Mouse (Mus musculus) heart, embryonic 12.5 days (tissue): ENCODE results near the gene Apbb2. TPM values are rescaled to one million over a fixed set of nuclear protein-coding genes. Genes with fewer than 3 reads are reported as not detected.

ENCODE experiments used
- ATAC-seq: fragments of 200-750 bp; cut with Nextera tagmentation; 2 replicates; pipeline ENCODE4 v1.8.0; 2017; ENCODE audit warnings: moderate TSS enrichment, moderate library complexity; ENCODE audit not compliant: insufficient number of reproducible peaks, low FRiP score
- H3K27ac ChIP-seq: fragments of 300-500 bp; sonication (generic); 2 replicates; pipeline ENCODE4 v1.5.1; 2016; ENCODE audit warnings: mild to moderate bottlenecking, moderate library complexity; ENCODE audit not compliant: poor library complexity, severe bottlenecking
- H3K27me3 ChIP-seq: fragments of 300-500 bp; sonication (generic); replicated peaks from 2 replicates; pipeline ENCODE4 v1.6.1; 2016; ENCODE audit warnings: mild to moderate bottlenecking, moderate library complexity
- H3K36me3 ChIP-seq: fragments of 300-500 bp; sonication (generic); 2 replicates; pipeline ENCODE4 v1.6.1; 2016; ENCODE audit warnings: mild to moderate bottlenecking, moderate library complexity
- H3K4me1 ChIP-seq: fragments of 300-500 bp; sonication (generic); replicated peaks from 2 replicates; pipeline ENCODE4 v1.6.1; 2016; ENCODE audit warnings: mild to moderate bottlenecking
- H3K4me2 ChIP-seq: fragments of 300-500 bp; sonication (generic); 2 replicates; pipeline ENCODE4 v1.6.1; 2016; ENCODE audit warnings: mild to moderate bottlenecking, moderate library complexity
- H3K4me3 ChIP-seq: fragments of 300-500 bp; sonication (generic); 2 replicates; pipeline ENCODE4 v1.5.1; 2016; ENCODE audit warnings: mild to moderate bottlenecking
- H3K9ac ChIP-seq: fragments of 300-500 bp; sonication (generic); 2 replicates; pipeline ENCODE4 v1.6.1; 2016; ENCODE audit warnings: mild to moderate bottlenecking, moderate library complexity
- H3K9me3 ChIP-seq: fragments of 300-500 bp; sonication (generic); replicated peaks from 2 replicates; pipeline ENCODE4 v1.6.1; 2016; ENCODE audit warnings: mild to moderate bottlenecking, moderate library complexity
- WGBS: fragments of 180-500 bp; shearing (Covaris S2); methylation state at CpG from one replicate; pipeline ENCODE4 v1.1.7; 2016; 5-methylcytosine and 5-hydroxymethylcytosine counted together
- polyA plus RNA-seq: library from polyadenylated mRNA; unstranded; fragments of >200 nt; fragmentation: Nextera tagmentation; extraction: Ambion mirVana; gene quantifications from 2 replicates; pipeline ENCODE4 v1.2.1, GENCODE M21; 2016

The Apbb2 gene
- polyA plus RNA-seq, 1 experiment from 2014 or later, result 30.7 TPM

DNA sequence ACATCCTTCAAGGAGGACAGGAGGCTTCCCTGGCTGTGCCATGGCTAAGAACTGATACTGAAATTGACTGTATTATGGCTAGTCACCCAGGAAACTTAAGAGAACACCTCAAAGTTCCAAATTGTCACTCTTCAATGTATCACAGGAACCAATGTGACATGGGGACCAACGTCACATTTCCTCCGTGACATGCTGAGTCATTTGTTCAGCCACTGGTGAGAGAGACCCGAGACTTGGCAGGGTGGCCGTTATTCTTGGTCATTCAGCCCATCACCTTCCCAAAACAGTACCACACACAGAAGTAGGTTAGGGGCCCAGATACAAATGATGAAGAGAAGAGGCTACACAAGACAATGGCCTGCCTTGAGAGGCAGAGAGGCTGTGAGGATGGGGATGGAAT lies 295.5 kb downstream of the Apbb2 start:
- H3K27ac ChIP-seq, result peak overlapping the region; percentile 84
- H3K4me2 ChIP-seq, result peak overlapping the region; percentile 52

DNA sequence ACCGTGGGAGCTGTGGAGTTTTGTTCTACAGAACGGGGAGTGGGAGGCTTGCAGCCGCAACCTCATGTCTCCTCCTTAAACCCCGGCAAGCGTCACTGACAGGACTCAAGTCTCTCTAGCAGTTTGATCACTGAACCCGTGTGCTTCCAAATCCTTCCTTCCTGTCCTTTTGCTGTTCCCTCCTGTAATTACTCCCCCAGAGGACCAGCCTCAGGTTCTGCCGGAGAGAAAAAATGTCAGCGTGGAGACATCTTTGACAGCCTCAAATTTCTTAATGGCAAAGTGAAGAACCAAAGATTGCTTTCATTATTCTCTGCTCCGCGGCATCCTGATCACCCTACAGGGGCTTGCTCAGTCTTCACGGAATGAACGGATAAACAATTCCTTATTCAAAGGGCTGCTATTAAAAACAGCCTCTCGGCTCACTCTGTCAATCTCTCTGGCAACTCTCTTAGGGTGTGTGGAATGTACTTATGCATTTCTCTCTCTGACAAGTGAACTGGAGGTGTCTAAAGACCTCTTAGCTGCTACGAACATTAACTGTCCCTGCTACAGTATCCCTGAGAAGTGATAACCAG lies 298.7 kb downstream of the Apbb2 start:
- ATAC-seq, result no peak
- H3K9me3 ChIP-seq, result no peaks in the 10 kb centered on the region
- H3K4me3 ChIP-seq, result no peak overlapping the region
- H3K27ac ChIP-seq, result peak overlapping the region; percentile 56
- peak overlapping the region; percentile 49 for H3K4me2 ChIP-seq
- H3K4me1 ChIP-seq, result peaks cover 57% of the 10 kb centered on the region
- H3K36me3 ChIP-seq, result no peaks in the 10 kb centered on the region
- no peaks in the 10 kb centered on the region for H3K27me3 ChIP-seq
- H3K9ac ChIP-seq, result no peak overlapping the region
- WGBS, result 42% methylated on average over 14 of the region's 14 CpGs

More for the DNA sequence above, 295.5 kb downstream of the Apbb2 start:
- 75% methylated on average over 4 of the region's 4 CpGs for WGBS
- no peaks in the 10 kb centered on the region for H3K36me3 ChIP-seq
- H3K27me3 ChIP-seq, result no peaks in the 10 kb centered on the region
- H3K4me1 ChIP-seq, result peaks cover 61% of the 10 kb centered on the region
- ATAC-seq, result no peak
- H3K9ac ChIP-seq, result no peak overlapping the region
- H3K4me3 ChIP-seq, result no peak overlapping the region
- H3K9me3 ChIP-seq, result no peaks in the 10 kb centered on the region

DNA sequence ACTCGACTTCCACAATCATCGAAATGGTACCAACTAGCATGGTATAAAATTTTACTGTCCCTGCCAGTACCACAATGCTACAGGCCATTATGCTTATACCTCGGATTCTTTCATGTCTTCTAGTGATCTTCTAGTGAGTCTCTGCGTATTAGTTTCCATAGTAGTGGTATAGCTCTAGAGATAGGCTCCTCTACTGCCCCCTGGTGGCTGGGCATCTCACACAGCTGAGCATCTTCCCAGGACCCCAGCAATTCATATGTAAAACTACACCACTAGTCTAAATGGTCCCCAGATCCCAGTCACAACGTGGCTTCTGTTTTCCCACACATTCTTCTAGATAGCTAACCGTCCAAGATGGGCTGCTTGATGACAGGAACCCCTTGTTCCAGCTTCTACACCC lies 299.2 kb downstream of the Apbb2 start:
- 0 out of 2 replicates have a peak overlapping the region, but pooled peaks have one; percentile 56 for H3K27ac ChIP-seq
- peak overlapping the region; percentile 49; the same call in 1 of the 2 replicates for H3K4me2 ChIP-seq
- WGBS, result 62% methylated on average over 6 of the region's 6 CpGs
- H3K4me3 ChIP-seq, result no peak overlapping the region
- no peaks in the 10 kb centered on the region for H3K9me3 ChIP-seq
- no peaks in the 10 kb centered on the region for H3K36me3 ChIP-seq
- no peaks in the 10 kb centered on the region for H3K27me3 ChIP-seq
- ATAC-seq, result no peak
- H3K9ac ChIP-seq, result no peak overlapping the region
- H3K4me1 ChIP-seq, result peaks cover 52% of the 10 kb centered on the region

DNA sequence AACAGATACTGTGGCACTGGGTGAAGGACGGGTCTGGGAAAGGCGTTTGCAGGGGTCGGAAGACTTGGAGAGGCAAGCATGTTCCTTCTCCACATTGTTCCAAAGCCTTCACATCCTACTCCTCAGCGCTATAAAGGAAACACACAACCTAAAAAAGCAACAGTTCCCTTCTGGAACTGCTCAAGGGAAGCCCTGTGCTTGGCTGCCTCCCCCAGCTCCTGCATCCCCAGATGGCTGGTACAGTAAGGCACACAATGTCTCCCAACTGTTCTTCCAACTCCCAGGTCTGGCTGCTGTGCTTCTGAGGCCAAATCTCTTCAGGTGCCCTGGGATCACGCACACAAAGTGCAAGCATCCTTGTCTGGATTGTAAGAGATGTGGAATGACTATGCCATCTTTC lies 302.8 kb downstream of the Apbb2 start:
- Histone ChIP-seq H3K36me3 (peaks cover 9% of the 10 kb centered on the region; the same call in 1 of the 2 replicates), H3K4me1 (peaks cover 23% of the 10 kb centered on the region), H3K27ac (no peak overlapping the region), H3K9me3 (no peaks in the 10 kb centered on the region), H3K4me2 (no peak overlapping the region), H3K9ac (no peak overlapping the region), H3K27me3 (no peaks in the 10 kb centered on the region), H3K4me3 (no peak overlapping the region)
- ATAC-seq, result no peak
- WGBS, result 78% methylated on average over 5 of the region's 5 CpGs

DNA sequence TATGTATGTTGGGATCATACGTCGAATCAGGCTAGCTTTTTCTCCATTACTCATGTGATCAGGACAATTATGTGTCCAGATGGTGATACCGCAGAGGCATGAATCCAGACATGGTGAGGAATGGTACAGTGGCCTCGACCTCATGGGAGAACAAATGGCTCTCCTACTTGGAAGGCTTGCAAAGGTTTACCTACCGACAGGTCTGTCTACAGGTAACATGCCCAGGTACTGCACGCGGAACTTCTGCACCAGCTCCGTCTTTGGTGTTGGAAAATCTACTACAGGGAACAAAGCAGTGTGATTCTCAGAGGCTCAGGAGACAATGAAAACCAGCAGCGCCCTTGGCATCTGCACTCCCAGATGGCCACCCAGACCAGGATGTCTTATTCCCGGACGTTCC lies 307.8 kb downstream of the Apbb2 start:
- 91% methylated on average over 11 of the region's 11 CpGs for WGBS
- Histone ChIP-seq H3K4me3 (no peak overlapping the region), H3K4me1 (no peaks in the 10 kb centered on the region), H3K27ac (no peak overlapping the region), H3K9me3 (no peaks in the 10 kb centered on the region), H3K9ac (no peak overlapping the region), H3K27me3 (no peaks in the 10 kb centered on the region), H3K36me3 (peaks cover 40% of the 10 kb centered on the region), H3K4me2 (no peak overlapping the region)
- ATAC-seq, result no peak

DNA sequence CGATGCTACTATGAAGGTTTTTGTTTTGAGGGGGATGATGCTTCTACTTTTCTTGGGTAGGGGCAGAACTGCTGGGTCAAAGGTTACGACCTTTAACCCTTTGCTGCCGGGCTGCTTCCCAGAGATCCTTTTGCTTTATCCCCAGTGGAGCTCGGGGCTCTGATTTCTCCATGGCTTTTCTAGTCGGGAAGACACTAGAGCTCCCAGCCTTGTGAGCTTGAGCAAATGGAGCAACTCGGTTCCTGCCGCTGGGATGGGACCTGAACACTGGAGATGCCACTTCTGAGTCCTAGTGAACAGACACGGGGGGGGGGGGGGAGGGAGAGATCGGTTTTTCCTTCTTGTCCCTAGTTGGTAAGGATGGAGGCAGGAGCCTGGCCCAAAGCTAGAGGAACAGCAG lies 308.3 kb downstream of the Apbb2 start:
- Histone ChIP-seq H3K9ac (no peak overlapping the region), H3K4me3 (no peak overlapping the region), H3K4me2 (no peak overlapping the region), H3K9me3 (no peaks in the 10 kb centered on the region), H3K36me3 (peaks cover 44% of the 10 kb centered on the region), H3K27ac (no peak overlapping the region), H3K4me1 (no peaks in the 10 kb centered on the region), H3K27me3 (no peaks in the 10 kb centered on the region)
- WGBS, result 77% methylated on average over 8 of the region's 9 CpGs
- no peak for ATAC-seq

DNA sequence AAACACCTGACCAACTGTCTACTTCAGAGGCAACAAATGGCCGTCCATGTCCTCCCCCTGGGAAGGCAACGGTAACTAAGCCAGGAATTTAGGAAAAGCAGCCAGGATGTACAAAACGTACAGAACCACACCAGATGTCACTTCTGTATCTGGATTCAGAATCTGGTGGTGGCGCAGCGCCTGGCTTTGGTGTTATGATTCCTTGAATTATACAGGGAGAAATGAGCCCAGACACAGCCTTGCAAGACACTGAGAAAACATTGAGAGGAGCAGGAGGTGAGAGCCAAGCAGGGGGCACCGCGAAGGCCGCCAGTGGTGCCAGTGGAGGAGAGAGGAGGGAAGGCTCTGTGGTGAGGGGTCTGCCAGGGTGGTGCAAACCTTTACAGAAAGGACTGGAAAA lies 313.1 kb downstream of the Apbb2 start:
- Histone ChIP-seq H3K9me3 (no peaks in the 10 kb centered on the region), H3K9ac (no peak overlapping the region), H3K4me1 (0 out of 2 replicates have a peak, but pooled peaks cover 3% of the 10 kb centered on the region), H3K4me2 (no peak overlapping the region), H3K27ac (no peak overlapping the region), H3K27me3 (no peaks in the 10 kb centered on the region), H3K4me3 (no peak overlapping the region), H3K36me3 (peaks cover 51% of the 10 kb centered on the region)
- WGBS, result 81% methylated on average over 8 of the region's 8 CpGs
- ATAC-seq, result no peak

DNA sequence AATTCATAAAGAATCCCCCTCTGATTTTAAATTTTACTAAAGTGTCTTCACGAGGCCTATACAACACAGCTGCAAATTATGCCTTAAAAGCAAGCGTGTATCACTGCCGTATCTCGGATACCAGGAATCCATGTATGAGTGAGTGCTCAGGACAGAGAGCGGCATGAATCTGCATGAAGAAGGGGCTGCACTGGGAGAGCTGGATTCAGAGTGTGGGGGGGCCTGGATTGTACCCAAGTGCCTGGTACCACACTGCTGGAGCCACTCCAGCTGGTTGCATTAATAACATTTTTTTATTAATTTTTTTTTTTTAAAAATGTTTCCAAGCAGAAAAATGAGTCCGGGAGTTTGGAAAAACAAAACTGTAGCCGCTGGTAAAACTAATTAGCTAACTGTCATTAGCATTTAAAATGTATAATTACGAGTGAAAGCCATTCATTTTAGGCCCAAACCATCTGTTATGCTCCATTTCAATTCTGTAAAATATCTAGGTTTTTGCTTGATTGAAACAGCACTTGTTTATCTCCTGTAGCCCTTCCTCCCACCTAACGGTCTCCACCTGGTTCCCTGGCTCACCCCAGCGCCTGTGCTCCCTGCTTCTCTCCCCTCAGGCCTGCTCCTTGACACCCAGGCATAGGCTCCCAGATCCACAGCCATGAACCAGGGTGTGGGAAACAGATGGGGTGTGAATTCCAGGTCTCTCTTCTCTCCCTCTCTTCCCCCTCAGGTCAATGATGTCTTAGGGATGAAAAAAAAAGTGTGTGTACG lies 314.1 kb downstream of the Apbb2 start:
- no peak overlapping the region for H3K9ac ChIP-seq
- ATAC-seq, result no peak
- 0 out of 2 replicates have a peak, but pooled peaks cover 3% of the 10 kb centered on the region for H3K4me1 ChIP-seq
- H3K27me3 ChIP-seq, result no peaks in the 10 kb centered on the region
- H3K27ac ChIP-seq, result no peak overlapping the region
- H3K4me2 ChIP-seq, result no peak overlapping the region
- no peaks in the 10 kb centered on the region for H3K9me3 ChIP-seq
- H3K36me3 ChIP-seq, result peaks cover 46% of the 10 kb centered on the region
- H3K4me3 ChIP-seq, result no peak overlapping the region
- 88% methylated on average over 11 of the region's 11 CpGs for WGBS

DNA sequence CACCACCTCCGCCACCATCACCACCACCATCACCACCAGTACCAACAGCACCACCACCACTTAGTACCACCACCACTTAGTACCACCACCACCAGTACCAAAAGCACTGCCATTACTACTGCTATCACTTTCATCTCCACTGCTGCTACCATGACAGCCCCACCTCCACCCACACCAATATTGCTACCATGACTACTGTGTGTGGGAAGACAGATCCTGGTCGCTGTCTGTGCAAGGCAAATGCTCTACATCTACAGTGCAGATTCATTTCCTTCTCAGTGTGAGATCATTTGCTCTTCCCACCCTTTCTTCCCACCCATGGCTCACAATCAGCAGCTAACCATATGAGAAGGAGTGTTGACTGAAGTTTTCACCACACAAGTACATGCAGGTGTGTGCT lies 315.7 kb downstream of the Apbb2 start:
- Histone ChIP-seq H3K4me2 (no peak overlapping the region), H3K4me1 (0 out of 2 replicates have a peak, but pooled peaks cover 3% of the 10 kb centered on the region), H3K36me3 (peaks cover 31% of the 10 kb centered on the region), H3K27ac (no peak overlapping the region), H3K27me3 (no peaks in the 10 kb centered on the region), H3K9me3 (no peaks in the 10 kb centered on the region), H3K4me3 (no peak overlapping the region), H3K9ac (no peak overlapping the region)
- ATAC-seq, result no peak
- 89% methylated on average over 2 of the region's 2 CpGs for WGBS

DNA sequence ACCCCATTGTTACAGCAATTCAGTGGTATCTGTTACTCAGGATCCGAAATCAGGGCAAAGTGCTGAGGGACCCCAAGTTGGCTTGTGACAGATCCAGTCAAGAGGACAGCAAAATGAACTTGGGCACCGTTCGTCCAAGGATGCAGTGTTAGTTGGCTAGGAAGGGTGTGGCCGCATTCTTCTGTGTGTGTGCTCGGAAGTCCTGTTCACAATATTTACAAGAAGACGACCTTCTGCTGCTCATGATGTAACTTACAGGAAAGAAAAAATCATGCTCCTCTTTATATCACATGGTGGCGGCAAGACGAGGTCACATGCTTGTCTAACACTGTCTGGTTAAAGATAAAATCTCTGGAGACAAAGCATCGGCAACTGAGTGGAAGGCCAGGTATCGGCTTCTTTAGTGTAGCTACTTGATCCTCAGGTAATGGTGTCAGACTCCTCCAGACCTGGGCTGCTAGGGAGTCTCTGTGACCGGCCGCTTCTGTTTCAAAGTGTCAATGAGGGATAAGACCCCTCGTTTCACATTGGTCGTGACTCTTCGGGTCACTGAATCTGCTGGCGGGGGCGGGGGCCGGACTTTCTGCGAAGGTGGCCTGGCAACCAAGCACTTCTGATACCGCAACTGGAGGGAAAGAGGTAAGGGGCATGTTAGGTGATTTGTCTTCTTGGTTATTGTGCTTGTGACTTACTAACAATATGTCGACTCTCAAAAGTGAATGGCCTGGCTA lies 316.3 kb downstream of the Apbb2 start:
- H3K27ac ChIP-seq, result no peak overlapping the region
- H3K36me3 ChIP-seq, result peaks cover 26% of the 10 kb centered on the region
- no peaks in the 10 kb centered on the region for H3K27me3 ChIP-seq
- no peak for ATAC-seq
- 0 out of 2 replicates have a peak, but pooled peaks cover 3% of the 10 kb centered on the region for H3K4me1 ChIP-seq
- 88% methylated on average over 21 of the region's 21 CpGs for WGBS
- H3K4me2 ChIP-seq, result no peak overlapping the region
- H3K9me3 ChIP-seq, result no peaks in the 10 kb centered on the region
- no peak overlapping the region for H3K9ac ChIP-seq
- no peak overlapping the region for H3K4me3 ChIP-seq

DNA sequence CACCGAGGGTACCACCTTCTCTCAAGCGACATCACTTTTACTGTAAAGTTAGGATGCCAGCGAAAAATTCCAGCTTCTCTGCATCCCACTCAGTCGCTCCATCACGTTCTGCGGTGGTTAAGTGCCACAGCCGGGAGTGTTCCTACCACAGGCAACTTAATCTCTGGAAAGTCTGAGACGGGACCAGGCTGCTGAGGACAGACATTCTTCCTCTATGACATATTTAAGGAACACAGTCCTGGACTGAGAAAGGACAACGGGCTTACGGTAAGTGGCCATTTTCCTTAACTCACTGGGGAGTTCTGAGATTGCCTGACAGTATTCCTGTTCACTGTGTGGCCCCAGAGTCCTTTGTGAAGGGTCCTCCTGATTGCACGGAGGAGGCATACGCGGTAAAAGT lies 318.0 kb downstream of the Apbb2 start:
- H3K27ac ChIP-seq, result no peak overlapping the region
- no peak overlapping the region for H3K4me3 ChIP-seq
- H3K4me1 ChIP-seq, result 0 out of 2 replicates have a peak, but pooled peaks cover 3% of the 10 kb centered on the region
- peaks cover 21% of the 10 kb centered on the region for H3K36me3 ChIP-seq
- H3K9ac ChIP-seq, result no peak overlapping the region
- no peak; the same call in 1 of the 2 replicates for ATAC-seq
- 61% methylated on average over 13 of the region's 13 CpGs for WGBS
- no peaks in the 10 kb centered on the region for H3K27me3 ChIP-seq
- H3K4me2 ChIP-seq, result no peak overlapping the region
- no peaks in the 10 kb centered on the region for H3K9me3 ChIP-seq
